Mouse (Mus musculus) testis, adult 2 months (tissue): ENCODE data around the gene Pex7.

Experiments
- CTCF ChIP-seq: fragments of 200-500 bp; IDR thresholded peaks from 2 replicates; pipeline ENCODE4 v1.5.1; 2012; ENCODE audit warnings: low read depth, mild to moderate bottlenecking, inconsistent platforms, low read length, moderate library complexity; ENCODE audit not compliant: control insufficient read depth, insufficient read depth, insufficient replicate concordance
- POLR2A ChIP-seq: fragments of 200-500 bp; IDR thresholded peaks from 2 replicates; pipeline ENCODE4 v1.6.1; 2012; ENCODE audit warnings: low read depth, mild to moderate bottlenecking, inconsistent platforms, low read length, moderate library complexity; ENCODE audit not compliant: control insufficient read depth

- TF ChIP-seq POLR2A, result peak; percentile 5; the same call in 1 of the 2 replicates
- no peak for TF ChIP-seq CTCF
Measured at GRCm38 (mm10) chr10:19933511-19934383, 26.3 kb upstream of the Pex7 start.
